Mouse (Mus musculus): ENCODE measurements around the gene Fam120b.

- TF ChIP-seq CTCF (IDR thresholded peaks at IDR 0.05; ENCODE audit: borderline replicate concordance, insufficient read depth, low read depth, low read length) (no peak), POLR2A (IDR thresholded peaks at IDR 0.05; ENCODE audit: borderline replicate concordance, insufficient read depth, low read length) (no peak)
Measured at GRCm38 (mm10) chr17:15380641-15381051, 15.4 kb upstream of the Fam120b start.

Data from cerebellum, adult 2 months (tissue).